Mouse (Mus musculus) forebrain, embryonic 11.5 days (tissue): ENCODE measurements at regions not wholly inside any gene's neighbourhood (a gene's known extent, or its start where the extent isn't known, plus 50 kb on each side); places are given as distances from the start of the nearest gene placed in this dataset.
"Not testable (repeated sequence)": the region's sequence is repeated elsewhere in the genome, so short reads cannot be mapped to it uniquely, and the experiment has no call there.

Experiments
- ATAC-seq: fragments of 200-750 bp; cut with Nextera tagmentation; replicated peaks from 2 replicates; pipeline ENCODE4 v1.8.0; 2017; ENCODE audit warnings: moderate TSS enrichment; ENCODE audit not compliant: low FRiP score
- DNase-seq: peaks from one replicate; pipeline ENCODE4 v3.0.0-alpha.2; 2017; ENCODE audit warnings: low spot score
- H3K27ac ChIP-seq: fragments of 300-500 bp; sonication (generic); 2 replicates; pipeline ENCODE4 v1.5.1; 2014; ENCODE audit warnings: low read depth, low read length
- H3K27me3 ChIP-seq: fragments of 300-500 bp; sonication (generic); 2 replicates; pipeline ENCODE4 v1.6.1; 2014; ENCODE audit warnings: mild to moderate bottlenecking, low read length, mixed read lengths; ENCODE audit not compliant: control insufficient read depth, insufficient read depth
- H3K36me3 ChIP-seq: fragments of 300-500 bp; sonication (generic); 2 replicates; pipeline ENCODE4 v1.6.1; 2014; ENCODE audit warnings: mild to moderate bottlenecking, low read length, moderate library complexity, mixed read lengths; ENCODE audit not compliant: control insufficient read depth, insufficient read depth
- H3K4me1 ChIP-seq: fragments of 300-500 bp; sonication (generic); replicated peaks from 2 replicates; pipeline ENCODE4 v1.6.1; 2014; ENCODE audit warnings: low read length, mixed read lengths; ENCODE audit not compliant: control insufficient read depth, insufficient read depth
- H3K4me2 ChIP-seq: fragments of 300-500 bp; sonication (generic); 2 replicates; pipeline ENCODE4 v1.6.1; 2014; ENCODE audit warnings: low read depth, mild to moderate bottlenecking, low read length, moderate library complexity, mixed read lengths; ENCODE audit not compliant: severe bottlenecking
- H3K4me3 ChIP-seq: fragments of 300-500 bp; sonication (generic); 2 replicates; pipeline ENCODE4 v1.5.1; 2014; ENCODE audit warnings: low read depth, low read length
- H3K9ac ChIP-seq: fragments of 300-500 bp; sonication (generic); 2 replicates; pipeline ENCODE4 v1.6.1; 2014; ENCODE audit warnings: low read length
- H3K9me3 ChIP-seq: fragments of 300-500 bp; sonication (generic); 2 replicates; pipeline ENCODE4 v1.6.1; 2016; ENCODE audit warnings: low read length, mixed read lengths; ENCODE audit not compliant: control insufficient read depth
- WGBS: fragments of 180-500 bp; shearing (Covaris S2); extraction: QIAGEN DNeasy Blood & Tissue Kit; methylation state at CpG from one replicate; pipeline ENCODE4 v1.1.7; 2014; 5-methylcytosine and 5-hydroxymethylcytosine counted together

DNA sequence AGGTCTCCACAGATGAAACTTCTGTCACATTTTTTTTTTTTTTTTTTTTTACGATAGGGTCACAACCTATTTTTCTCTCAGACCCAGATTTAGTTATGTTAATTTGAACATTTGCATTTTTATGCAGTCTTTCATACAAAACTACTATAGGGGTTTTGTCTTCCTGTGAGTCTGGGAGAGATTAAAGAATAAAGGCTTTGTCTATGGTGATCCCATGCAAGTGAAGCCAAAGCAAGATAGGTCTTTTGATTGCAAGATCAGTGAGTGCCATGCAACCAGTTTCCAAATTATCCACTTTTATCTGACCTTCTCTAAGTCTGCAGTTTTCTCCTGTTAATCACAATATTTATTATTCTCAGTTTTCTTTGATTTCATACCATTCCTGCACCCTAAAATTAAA, 234.7 kb downstream of the Kif2b start:
- no peaks in the 10 kb centered on the region for H3K4me1 ChIP-seq
- DNase-seq (no peak), ATAC-seq (peak; percentile 47; the same call in 1 of the 2 replicates)
- H3K27ac ChIP-seq: no peak overlapping the region
- H3K4me3 ChIP-seq: no peak overlapping the region
- WGBS: 37% methylated on average over 1 of the region's 1 CpGs
- no peak overlapping the region for H3K4me2 ChIP-seq
- H3K9me3 ChIP-seq: no peaks in the 10 kb centered on the region
- H3K36me3 ChIP-seq: no peaks in the 10 kb centered on the region
- H3K9ac ChIP-seq: no peak overlapping the region
- no peaks in the 10 kb centered on the region for H3K27me3 ChIP-seq

DNA sequence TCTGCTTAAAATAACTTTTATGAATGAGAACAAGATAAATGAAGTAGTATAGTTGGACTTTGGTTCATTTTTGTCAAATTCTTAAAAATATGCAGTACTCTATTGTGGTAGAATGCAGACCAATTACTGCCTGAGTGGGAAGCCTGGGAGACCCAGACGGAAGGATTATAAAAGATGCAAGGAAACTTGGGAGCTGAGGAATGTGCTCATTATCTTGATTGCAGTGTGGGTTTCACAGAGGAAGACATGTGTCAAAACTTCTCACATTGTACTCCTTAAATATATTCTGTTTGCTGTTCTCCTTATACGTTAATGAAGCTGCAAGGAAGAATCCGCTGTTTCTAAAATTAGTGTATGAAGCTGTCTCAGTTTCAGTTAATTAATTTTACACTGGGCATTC, 244.3 kb downstream of the Kif2b start:
- no peaks in the 10 kb centered on the region for H3K9me3 ChIP-seq
- H3K9ac ChIP-seq: no peak overlapping the region
- ATAC-seq (peak; percentile 80), DNase-seq (peak; percentile 51)
- H3K27ac ChIP-seq: no peak overlapping the region
- H3K27me3 ChIP-seq: no peaks in the 10 kb centered on the region
- H3K4me1 ChIP-seq: no peaks in the 10 kb centered on the region
- H3K36me3 ChIP-seq: no peaks in the 10 kb centered on the region
- WGBS: 36% methylated on average over 3 of the region's 3 CpGs
- H3K4me2 ChIP-seq: no peak overlapping the region
- no peak overlapping the region for H3K4me3 ChIP-seq

DNA sequence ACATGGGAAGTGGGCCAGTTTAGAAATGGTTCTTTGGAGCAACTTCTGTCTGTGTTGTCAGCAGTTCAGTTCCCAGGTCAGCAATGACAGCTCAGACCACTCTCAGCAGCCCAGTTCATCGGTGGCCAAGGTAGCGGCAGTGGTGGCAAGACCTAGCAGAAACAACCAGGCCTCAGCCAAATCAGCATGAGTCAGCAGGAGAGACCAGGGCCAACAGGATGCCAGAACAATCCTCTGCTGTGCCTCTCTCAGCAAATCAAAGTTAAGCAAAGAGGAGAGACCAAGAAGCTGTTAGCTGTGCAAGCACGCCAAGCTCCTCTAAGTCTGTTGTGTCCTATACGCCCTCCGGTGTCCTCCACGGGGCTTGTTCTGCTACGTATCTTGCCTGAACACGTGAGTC, 249.8 kb downstream of the Kif2b start:
- DNase-seq: no peak
- H3K9ac ChIP-seq: no peak overlapping the region
- H3K9me3 ChIP-seq: no peaks in the 10 kb centered on the region
- H3K36me3 ChIP-seq: no peaks in the 10 kb centered on the region
- no peaks in the 10 kb centered on the region for H3K27me3 ChIP-seq
- no peak overlapping the region for H3K4me3 ChIP-seq
- no peak overlapping the region for H3K27ac ChIP-seq
- WGBS: 85% methylated on average over 8 of the region's 8 CpGs
- H3K4me2 ChIP-seq: no peak overlapping the region
- ATAC-seq: no peak
- H3K4me1 ChIP-seq: no peaks in the 10 kb centered on the region

DNA sequence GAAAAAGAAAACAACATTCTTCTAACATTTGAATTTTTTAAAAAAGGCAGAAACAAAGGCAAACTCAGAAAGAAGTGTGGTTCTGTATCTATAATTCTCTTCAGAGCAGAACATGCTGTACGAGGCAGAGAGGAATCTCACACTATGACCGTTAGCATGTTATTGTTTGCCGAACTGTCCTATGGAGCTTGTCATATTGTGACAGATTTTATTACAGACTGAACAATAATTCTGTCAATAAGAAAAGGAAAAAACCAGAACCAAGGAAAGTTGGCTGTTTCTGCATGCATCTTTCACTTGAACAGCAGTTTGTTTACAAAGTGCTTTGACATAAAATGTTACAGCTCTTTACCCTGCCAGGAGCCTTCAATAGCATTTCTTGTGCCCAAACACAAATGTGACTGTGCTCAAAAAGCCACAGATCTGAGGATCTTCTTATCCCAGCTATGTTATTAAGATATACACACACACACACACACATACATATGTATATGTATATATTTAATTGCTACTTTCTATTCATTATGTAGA, 267.1 kb downstream of the Kif2b start:
- H3K4me3 ChIP-seq: no peak overlapping the region
- H3K9me3 ChIP-seq: no peaks in the 10 kb centered on the region
- H3K36me3 ChIP-seq: no peaks in the 10 kb centered on the region
- H3K9ac ChIP-seq: no peak overlapping the region
- H3K4me2 ChIP-seq: no peak overlapping the region
- WGBS: 77% methylated on average over 3 of the region's 3 CpGs
- no peaks in the 10 kb centered on the region for H3K4me1 ChIP-seq
- no peak overlapping the region for H3K27ac ChIP-seq
- DNase-seq (no peak), ATAC-seq (no peak)
- H3K27me3 ChIP-seq: no peaks in the 10 kb centered on the region

DNA sequence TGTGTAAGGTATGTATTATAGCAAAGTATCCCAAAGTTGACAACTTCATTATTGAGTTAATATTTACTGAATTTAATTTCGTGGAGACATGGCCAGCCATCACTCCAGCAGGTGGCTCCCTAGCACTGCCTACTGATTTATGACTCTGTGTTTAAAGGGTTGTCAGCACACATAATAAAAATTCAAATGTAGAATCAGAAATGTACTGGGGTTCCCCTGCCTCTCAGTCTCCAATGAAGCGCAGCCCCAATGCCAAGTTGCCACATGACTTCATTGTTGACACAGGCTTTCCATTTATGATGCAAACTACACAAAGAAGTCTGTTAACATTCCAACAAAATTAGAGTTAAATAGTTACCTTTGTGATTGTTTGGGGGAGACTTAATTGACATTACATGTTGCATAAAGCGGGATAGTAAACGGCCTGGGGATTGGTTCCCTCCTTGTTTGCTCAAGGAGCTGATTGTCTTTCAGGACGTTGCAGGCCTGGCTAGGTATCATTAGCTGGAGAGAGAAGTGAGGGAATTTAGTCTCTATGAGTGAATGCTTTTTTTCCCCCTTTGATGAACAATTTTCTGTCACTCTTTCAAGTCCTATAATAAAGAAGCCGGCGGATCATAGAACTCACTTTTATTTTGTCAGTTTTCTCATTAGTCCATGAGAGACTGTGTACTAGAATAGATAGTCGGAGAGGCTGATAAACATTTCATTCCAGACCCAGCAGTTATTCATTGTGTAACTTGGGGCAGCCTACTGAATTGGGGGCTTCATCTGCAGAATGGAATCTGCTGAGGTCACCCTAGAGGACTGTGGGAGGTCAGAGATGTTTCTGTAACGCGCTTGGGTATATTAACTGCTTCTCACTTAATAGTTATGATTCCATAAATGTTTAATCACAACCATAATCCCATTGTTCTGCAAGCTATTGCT, 287.9 kb downstream of the Kif2b start:
- DNase-seq (peak; percentile 54), ATAC-seq (peak; percentile 79)
- Histone ChIP-seq H3K4me3 (no peak overlapping the region), H3K9ac (no peak overlapping the region), H3K9me3 (no peaks in the 10 kb centered on the region), H3K27ac (no peak overlapping the region), H3K4me2 (no peak overlapping the region), H3K4me1 (0 out of 2 replicates have a peak, but pooled peaks cover 2% of the 10 kb centered on the region), H3K36me3 (no peaks in the 10 kb centered on the region), H3K27me3 (no peaks in the 10 kb centered on the region)
- WGBS: 38% methylated on average over 10 of the region's 10 CpGs

DNA sequence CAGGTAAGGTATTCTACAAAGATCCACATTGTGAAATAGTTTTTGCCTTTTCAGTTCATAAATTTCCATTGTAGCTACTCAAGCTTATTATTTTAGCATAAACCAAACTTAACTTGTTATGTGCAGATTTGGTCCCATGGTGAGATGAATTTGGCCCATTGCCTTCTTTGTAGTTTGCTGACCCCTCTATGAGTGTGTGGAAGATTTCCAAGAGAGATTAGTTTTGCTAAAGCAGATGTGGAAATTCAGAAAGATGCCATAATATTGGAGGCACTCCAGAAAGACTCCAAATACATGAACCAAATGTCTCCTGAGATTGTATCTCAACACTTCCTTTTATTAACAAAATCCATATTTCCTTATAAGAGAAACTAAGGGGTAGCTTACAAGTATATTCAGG, 291.0 kb downstream of the Kif2b start:
- H3K27ac ChIP-seq: no peak overlapping the region
- no peaks in the 10 kb centered on the region for H3K36me3 ChIP-seq
- H3K4me2 ChIP-seq: no peak overlapping the region
- no peak for DNase-seq
- no peaks in the 10 kb centered on the region for H3K27me3 ChIP-seq
- 0 out of 2 replicates have a peak, but pooled peaks cover 2% of the 10 kb centered on the region for H3K4me1 ChIP-seq
- ATAC-seq: no peak
- no peak overlapping the region for H3K4me3 ChIP-seq
- H3K9ac ChIP-seq: no peak overlapping the region
- H3K9me3 ChIP-seq: no peaks in the 10 kb centered on the region

DNA sequence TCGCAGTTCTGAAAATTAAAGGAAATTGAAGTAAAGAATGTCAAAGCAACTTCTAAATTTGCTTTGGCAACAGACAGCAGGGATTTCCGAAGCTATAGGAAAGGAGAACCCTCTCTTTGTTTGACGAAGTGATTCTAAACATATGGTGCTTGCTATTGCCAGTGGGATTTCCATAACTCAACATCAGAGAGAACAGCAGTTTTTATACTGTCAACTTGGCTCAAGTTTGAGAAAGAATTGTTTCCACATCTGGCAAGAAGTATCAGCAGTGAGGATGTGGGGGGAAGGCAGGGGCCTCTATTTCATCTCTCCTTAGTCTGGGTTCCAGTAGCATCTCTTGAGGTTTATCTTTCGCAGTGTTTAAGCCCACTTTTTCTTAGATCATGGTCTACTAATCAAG, 315.1 kb downstream of the Kif2b start:
- Histone ChIP-seq H3K36me3 (no peaks in the 10 kb centered on the region), H3K27me3 (no peaks in the 10 kb centered on the region), H3K4me2 (no peak overlapping the region), H3K9ac (no peak overlapping the region), H3K9me3 (no peaks in the 10 kb centered on the region; the same call in 1 of the 2 replicates), H3K27ac (no peak overlapping the region), H3K4me1 (no peaks in the 10 kb centered on the region), H3K4me3 (no peak overlapping the region)
- 72% methylated on average over 4 of the region's 4 CpGs for WGBS
- no peak for DNase-seq
- ATAC-seq: no peak

DNA sequence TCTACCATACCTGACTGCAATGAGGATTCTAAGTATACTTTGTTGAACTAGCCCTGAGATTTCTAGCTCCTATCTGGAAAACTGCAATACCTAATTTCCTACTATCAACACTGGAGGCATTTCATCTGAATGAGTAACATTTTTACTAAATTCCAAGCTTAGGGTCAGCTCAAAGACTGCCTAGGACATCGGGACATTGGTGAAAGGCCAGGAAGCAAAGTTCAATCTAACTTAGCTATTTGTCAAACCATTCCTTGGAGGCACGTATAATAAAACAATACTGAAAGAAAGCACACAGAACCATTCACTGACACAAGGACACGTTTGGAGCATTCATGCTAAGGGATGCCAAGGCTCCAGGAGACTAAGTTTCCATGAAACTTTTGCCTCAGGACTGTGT, 335.3 kb downstream of the Kif2b start:
- H3K4me2 ChIP-seq, DNase-seq, H3K36me3 ChIP-seq, H3K27ac ChIP-seq, H3K27me3 ChIP-seq, H3K4me3 ChIP-seq, H3K4me1 ChIP-seq, H3K9me3 ChIP-seq, ATAC-seq, H3K9ac ChIP-seq: not testable (repeated sequence)
- 86% methylated on average over 3 of the region's 3 CpGs for WGBS

DNA sequence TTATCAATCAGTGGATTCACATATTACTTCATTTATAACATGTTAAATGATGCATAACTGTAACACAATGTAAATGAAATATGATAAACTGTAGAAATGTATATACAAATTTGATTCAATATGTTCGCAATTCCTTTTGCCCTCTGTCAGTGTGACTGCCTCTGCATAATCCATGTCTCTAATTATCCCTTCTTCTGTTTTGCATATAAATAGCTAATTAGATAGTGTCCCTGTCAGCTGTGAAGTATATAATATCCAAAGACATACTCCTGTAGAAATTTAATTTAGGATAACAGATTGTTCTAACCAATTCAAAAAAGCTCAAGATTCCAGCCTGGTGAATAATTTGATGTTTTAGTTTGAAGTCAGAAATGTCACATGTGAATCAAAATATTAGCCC, 361.2 kb downstream of the Kif2b start:
- Histone ChIP-seq H3K9ac (no peak overlapping the region), H3K36me3 (no peaks in the 10 kb centered on the region), H3K4me2 (no peak overlapping the region), H3K4me1 (no peaks in the 10 kb centered on the region), H3K4me3 (no peak overlapping the region), H3K27me3 (no peaks in the 10 kb centered on the region), H3K27ac (no peak overlapping the region), H3K9me3 (no peaks in the 10 kb centered on the region)
- 84% methylated on average over 1 of the region's 1 CpGs for WGBS
- ATAC-seq (no peak), DNase-seq (no peak)
